Mouse (Mus musculus) gastrocnemius, adult 18-20 months (tissue): ENCODE results near the gene Hbp1. TPM values are rescaled to one million over a fixed set of nuclear protein-coding genes. Genes with fewer than 3 reads are reported as not detected.

ENCODE experiments used
- DNase-seq: peaks from one replicate; pipeline ENCODE4 v3.0.0; 2021; ENCODE audit warnings: low spot score
- total RNA-seq, 2 experiments: library from RNA; stranded (reverse); gene quantifications; 2 replicates each; pipeline ENCODE4 v1.2.3; 2021

Gene Hbp1
- total RNA-seq, 2 experiments from 2014 or later: 61.8 to 77.7 TPM

- no peak for DNase-seq
These were observed 5.5 kb upstream of the Hbp1 start for GRCm38 (mm10) chr12:31955843-31956242.

GRCm38 (mm10) chr12:31950659-31951031 lies 310 bp upstream of the Hbp1 start:
- no peak for DNase-seq

- peak; percentile 94 for DNase-seq
These were observed 1.1 kb downstream of the Hbp1 start for GRCm38 (mm10) chr12:31949193-31949741.

- DNase-seq: no peak
These were observed 2.0 kb downstream of the Hbp1 start for GRCm38 (mm10) chr12:31948101-31949000.

- DNase-seq: no peak
These were observed 2.9 kb downstream of the Hbp1 start for GRCm38 (mm10) chr12:31947476-31947875.

GRCm38 (mm10) chr12:31944405-31944804 lies 5.9 kb downstream of the Hbp1 start:
- DNase-seq: no peak

- no peak for DNase-seq
These were observed 7.2 kb downstream of the Hbp1 start for GRCm38 (mm10) chr12:31943020-31943654.

- DNase-seq: no peak
These were observed 11.3 kb downstream of the Hbp1 start for GRCm38 (mm10) chr12:31939026-31939425.

GRCm38 (mm10) chr12:31938391-31938997 lies 11.8 kb downstream of the Hbp1 start:
- no peak for DNase-seq

GRCm38 (mm10) chr12:31937613-31938012 lies 12.7 kb downstream of the Hbp1 start:
- no peak for DNase-seq

GRCm38 (mm10) chr12:31936657-31937300 lies 13.6 kb downstream of the Hbp1 start:
- DNase-seq: no peak

- no peak for DNase-seq
These were observed 18.5 kb downstream of the Hbp1 start for GRCm38 (mm10) chr12:31931818-31932217.

- DNase-seq: no peak
These were observed 21.8 kb downstream of the Hbp1 start for GRCm38 (mm10) chr12:31928498-31928897.

GRCm38 (mm10) chr12:31926661-31927061 lies 23.7 kb downstream of the Hbp1 start:
- peak; percentile 76 for DNase-seq

- no peak for DNase-seq
These were observed 25.0 kb downstream of the Hbp1 start for GRCm38 (mm10) chr12:31925343-31925742.

GRCm38 (mm10) chr12:31924135-31924534 lies 26.2 kb downstream of the Hbp1 start:
- DNase-seq: no peak

GRCm38 (mm10) chr12:31920464-31921405 lies 29.6 kb downstream of the Hbp1 start:
- no peak for DNase-seq

GRCm38 (mm10) chr12:31917245-31917644 lies 33.1 kb downstream of the Hbp1 start:
- DNase-seq: peak; percentile 79

- peak; percentile 31 for DNase-seq
These were observed 33.6 kb downstream of the Hbp1 start for GRCm38 (mm10) chr12:31916691-31917090.

- peak; percentile 65 for DNase-seq
These were observed 36.7 kb downstream of the Hbp1 start for GRCm38 (mm10) chr12:31913614-31914013.
